Comparison of ENCODE assay signal across 12 mouse cellular contexts in genomic region chr14:27430280-27430679, GRCm38 (mm10). TPM values are rescaled to one million over a fixed set of nuclear protein-coding genes. Genes with fewer than 3 reads are reported as not detected.
DNase-seq lines count a peak whose midpoint lies in the region; ATAC-seq and TF ChIP-seq lines count a peak whose summit lies in the region.
"Had no signal": no experiment of that assay in that cellular context is flagged by ENCODE, and none has a peak within 500 bp of the region (broad histone marks: within the 10 kb centered on the region; RNA-seq: fewer than 3 reads in every experiment).

No protein-coding gene starts in this region.

- peak overlapping the region; percentile 74 for H3K4me3 ChIP-seq in hindbrain, embryonic 10.5 days
- no peak overlapping the region for H3K4me3 ChIP-seq in hindbrain, embryonic 11.5 days (ENCODE audit: low read depth, low read length)
- peak overlapping the region; percentile 80 for H3K4me3 ChIP-seq in G1E (ENCODE audit: low read depth, low read length)
- no peak overlapping the region; the same call in 1 of the 2 replicates for H3K4me3 ChIP-seq in forebrain, postnatal 0 days (ENCODE audit: low read depth, low read length)
- H3K4me3 ChIP-seq in midbrain, embryonic 10.5 days = peak overlapping the region; percentile 71
- no peak overlapping the region for H3K4me3 ChIP-seq in thymus, adult 2 months (ENCODE audit: control insufficient read depth, insufficient read depth, low read length)

- 96% methylated on average over 4 of the region's 4 CpGs for WGBS in hindbrain, embryonic 10.5 days
- 94% methylated on average over 4 of the region's 4 CpGs for WGBS in hindbrain, embryonic 11.5 days
- WGBS in forebrain, postnatal 0 days = 95% methylated on average over 4 of the region's 4 CpGs
- WGBS in midbrain, embryonic 10.5 days = 94% methylated on average over 4 of the region's 4 CpGs
- 92% methylated on average over 4 of the region's 4 CpGs for WGBS in thymus, adult 2 months

- DNase-seq in hindbrain, embryonic 10.5 days (ENCODE audit: low spot score) = no peak
- no peak for DNase-seq in hindbrain, embryonic 11.5 days (ENCODE audit: low spot score)
- DNase-seq in G1E (ENCODE audit: low spot score) = no peak
- DNase-seq in forebrain, postnatal 0 days = no peak
- DNase-seq in midbrain, embryonic 10.5 days (ENCODE audit: low spot score) = no peak
- DNase-seq in frontal cortex, postnatal 25 days (ENCODE audit: low spot score in 2 of 2) = no peak
- DNase-seq in T-cell, adult 2 months (ENCODE audit: low spot score) = no peak
- no peak for DNase-seq in thymus, adult 2 months
- DNase-seq: layer of hippocampus, postnatal 36 days had no signal

- TF ChIP-seq CTCF in G1E (IDR thresholded peaks at IDR 0.05; ENCODE audit: low read depth, low read length) = no peak
- no peak for TF ChIP-seq CTCF in forebrain, postnatal 0 days (IDR thresholded peaks at IDR 0.05; ENCODE audit: low read depth)
- no peak for TF ChIP-seq CTCF in thymus, adult 2 months (IDR thresholded peaks at IDR 0.05; ENCODE audit: borderline replicate concordance, control insufficient read depth, extremely low read depth, insufficient read depth, low read length, poor library complexity)

- no peak overlapping the region for H3K27ac ChIP-seq in hindbrain, embryonic 10.5 days
- H3K27ac ChIP-seq in hindbrain, embryonic 11.5 days (ENCODE audit: low read depth, low read length) = no peak overlapping the region
- no peak overlapping the region for H3K27ac ChIP-seq in forebrain, postnatal 0 days (ENCODE audit: low read depth, low read length)
- H3K27ac ChIP-seq in midbrain, embryonic 10.5 days (replicated peaks) = no peak overlapping the region
- no peak overlapping the region for H3K27ac ChIP-seq in thymus, adult 2 months (ENCODE audit: control insufficient read depth, insufficient read depth, low read length)

- no peak overlapping the region for H3K9ac ChIP-seq in hindbrain, embryonic 11.5 days (ENCODE audit: low read depth, low read length)
- no peak overlapping the region for H3K9ac ChIP-seq in forebrain, postnatal 0 days

- peaks cover 22% of the 10 kb centered on the region for H3K9me3 ChIP-seq in hindbrain, embryonic 10.5 days
- H3K9me3 ChIP-seq in hindbrain, embryonic 11.5 days (ENCODE audit: control insufficient read depth, low read length) = no peaks in the 10 kb centered on the region; the same call in 1 of the 2 replicates
- peaks cover 7% of the 10 kb centered on the region for H3K9me3 ChIP-seq in G1E (replicated peaks)
- 0 out of 2 replicates have a peak, but pooled peaks cover 4% of the 10 kb centered on the region for H3K9me3 ChIP-seq in forebrain, postnatal 0 days (ENCODE audit: low read length)
- H3K9me3 ChIP-seq in midbrain, embryonic 10.5 days (replicated peaks) = peaks cover 18% of the 10 kb centered on the region

- H3K4me2 ChIP-seq in hindbrain, embryonic 11.5 days (replicated peaks; ENCODE audit: low read depth, low read length) = no peak overlapping the region
- 0 out of 2 replicates have a peak overlapping the region, but pooled peaks have one; percentile 85 for H3K4me2 ChIP-seq in forebrain, postnatal 0 days (ENCODE audit: low read depth)

- H3K27me3 ChIP-seq in hindbrain, embryonic 10.5 days (ENCODE audit: insufficient read depth, poor library complexity, severe bottlenecking) = peaks cover 16% of the 10 kb centered on the region
- no peaks in the 10 kb centered on the region for H3K27me3 ChIP-seq in hindbrain, embryonic 11.5 days (ENCODE audit: control insufficient read depth, insufficient read depth, low read length)
- H3K27me3 ChIP-seq in G1E (ENCODE audit: insufficient read depth, low read length) = no peaks in the 10 kb centered on the region
- no peaks in the 10 kb centered on the region for H3K27me3 ChIP-seq in forebrain, postnatal 0 days (ENCODE audit: insufficient read depth, low read length)
- H3K27me3 ChIP-seq in midbrain, embryonic 10.5 days (ENCODE audit: low read depth, poor library complexity, severe bottlenecking) = peaks cover 19% of the 10 kb centered on the region
- H3K27me3 ChIP-seq in thymus, adult 2 months (ENCODE audit: control insufficient read depth, insufficient read depth, low read length) = no peaks in the 10 kb centered on the region
- H3K27me3 ChIP-seq: heart, embryonic 12.5 days; Patski; stomach, embryonic 15.5 days had no signal

- no peak for TF ChIP-seq POLR2A in thymus, adult 2 months (IDR thresholded peaks at IDR 0.05; ENCODE audit: control insufficient read depth, extremely low read depth, insufficient read depth, low read length, poor library complexity)

- H3K36me3 ChIP-seq in hindbrain, embryonic 10.5 days = peaks cover 48% of the 10 kb centered on the region
- no peaks in the 10 kb centered on the region for H3K36me3 ChIP-seq in hindbrain, embryonic 11.5 days (ENCODE audit: control insufficient read depth, insufficient read depth, low read length)
- H3K36me3 ChIP-seq in G1E (replicated peaks) = peaks cover 33% of the 10 kb centered on the region
- H3K36me3 ChIP-seq in forebrain, postnatal 0 days (ENCODE audit: insufficient read depth) = no peaks in the 10 kb centered on the region
- peaks cover 50% of the 10 kb centered on the region for H3K36me3 ChIP-seq in midbrain, embryonic 10.5 days
- H3K36me3 ChIP-seq in thymus, adult 2 months (ENCODE audit: control insufficient read depth, insufficient read depth, low read length) = no peaks in the 10 kb centered on the region; the same call in 1 of the 2 replicates
- H3K36me3 ChIP-seq: stomach, embryonic 15.5 days had no signal

- no peak for ATAC-seq in hindbrain, embryonic 11.5 days (ENCODE audit: low FRiP score)
- no peak for ATAC-seq in G1E (ENCODE audit: extremely low read depth, insufficient number of reproducible peaks, low FRiP score, poor library complexity, severe bottlenecking)
- no peak for ATAC-seq in forebrain, postnatal 0 days

- peaks cover 14% of the 10 kb centered on the region for H3K4me1 ChIP-seq in hindbrain, embryonic 10.5 days (replicated peaks)
- no peaks in the 10 kb centered on the region for H3K4me1 ChIP-seq in hindbrain, embryonic 11.5 days (replicated peaks; ENCODE audit: control insufficient read depth, insufficient read depth, low read length)
- peaks cover 18% of the 10 kb centered on the region for H3K4me1 ChIP-seq in G1E (ENCODE audit: insufficient read depth, low read depth, low read length)
- H3K4me1 ChIP-seq in forebrain, postnatal 0 days (ENCODE audit: insufficient read depth) = 0 out of 2 replicates have a peak, but pooled peaks cover 3% of the 10 kb centered on the region
- peaks cover 22% of the 10 kb centered on the region for H3K4me1 ChIP-seq in midbrain, embryonic 10.5 days
- peaks cover 3% of the 10 kb centered on the region; the same call in 1 of the 2 replicates for H3K4me1 ChIP-seq in thymus, adult 2 months (replicated peaks; ENCODE audit: control insufficient read depth, insufficient read depth, low read length)
- H3K4me1 ChIP-seq: heart, embryonic 12.5 days had no signal

RNA-seq across cellular contexts. Expression of gene Fam208a, which starts 1.6 kb away (rescaled TPM):
- 11.5 and 13.1 TPM in 2 replicates for polyA plus RNA-seq in hindbrain, embryonic 10.5 days (2016; fragmentation: Nextera tagmentation; extraction: Ambion mirVana)
- 12.6 and 17.9 TPM in 2 replicates for polyA plus RNA-seq in hindbrain, embryonic 11.5 days (2014; fragmentation: Nextera tagmentation; extraction: Ambion mirVana)
- total RNA-seq in G1E (2014; fragmentation: Nextera tagmentation) (85.4 and 103 TPM in 2 replicates), G1E (2017) (59.4 and 70.0 TPM in 2 replicates)
- polyA plus RNA-seq in G1E (2012) = 4.2 and 5.4 TPM in 2 replicates
- 43.2 and 50.9 TPM in 2 replicates for total RNA-seq in forebrain, postnatal 0 days (2014; rRNA removed)
- polyA plus RNA-seq in forebrain, postnatal 0 days (2015; fragmentation: Nextera tagmentation; extraction: Ambion mirVana) = 5.3 and 8.1 TPM in 2 replicates
- polyA plus RNA-seq in midbrain, embryonic 10.5 days (2016; fragmentation: Nextera tagmentation; extraction: Ambion mirVana) = 12.1 and 12.9 TPM in 2 replicates
- polyA plus RNA-seq in thymus, adult 2 months (2012; rRNA removed) = 8.9 and 11.5 TPM in 2 replicates

Comparison
In these comparisons a context has a peak if more than half of its experiments do, and no peak if none do; other contexts are left out.
1. H3K4me3 ChIP-seq: peak in hindbrain, embryonic 10.5 days (single experiment), G1E (single experiment) and midbrain, embryonic 10.5 days (single experiment); none in hindbrain, embryonic 11.5 days (single experiment), forebrain, postnatal 0 days (single experiment) and thymus, adult 2 months (single experiment).